Mouse (Mus musculus) ES-Bruce4 (cell line): ENCODE measurements around the gene Fam160b1.

Experiments
- CTCF ChIP-seq: IDR thresholded peaks from one replicate; pipeline ENCODE4 v1.8.1; 2011; ENCODE audit warnings: low read depth, low read length
- POLR2A ChIP-seq: IDR thresholded peaks from one replicate; pipeline ENCODE4 v1.8.1; 2011; ENCODE audit warnings: low read length; ENCODE audit not compliant: insufficient read depth

- TF ChIP-seq CTCF (no peak), POLR2A (no peak)
Measured at GRCm38 (mm10) chr19:57427756-57428438, 67.4 kb downstream of the Fam160b1 start.
